Mouse (Mus musculus): Measurements from ENCODE around the gene Msn. TPM values are rescaled to one million over a fixed set of nuclear protein-coding genes. Genes with fewer than 3 reads are reported as not detected.

Msn gene
- total RNA-seq (2022) = 100 to 1,000 TPM in 2 of 4 experiments, 10 to 100 TPM in 2; 84.4 to 109 (median 102) TPM

DNA sequence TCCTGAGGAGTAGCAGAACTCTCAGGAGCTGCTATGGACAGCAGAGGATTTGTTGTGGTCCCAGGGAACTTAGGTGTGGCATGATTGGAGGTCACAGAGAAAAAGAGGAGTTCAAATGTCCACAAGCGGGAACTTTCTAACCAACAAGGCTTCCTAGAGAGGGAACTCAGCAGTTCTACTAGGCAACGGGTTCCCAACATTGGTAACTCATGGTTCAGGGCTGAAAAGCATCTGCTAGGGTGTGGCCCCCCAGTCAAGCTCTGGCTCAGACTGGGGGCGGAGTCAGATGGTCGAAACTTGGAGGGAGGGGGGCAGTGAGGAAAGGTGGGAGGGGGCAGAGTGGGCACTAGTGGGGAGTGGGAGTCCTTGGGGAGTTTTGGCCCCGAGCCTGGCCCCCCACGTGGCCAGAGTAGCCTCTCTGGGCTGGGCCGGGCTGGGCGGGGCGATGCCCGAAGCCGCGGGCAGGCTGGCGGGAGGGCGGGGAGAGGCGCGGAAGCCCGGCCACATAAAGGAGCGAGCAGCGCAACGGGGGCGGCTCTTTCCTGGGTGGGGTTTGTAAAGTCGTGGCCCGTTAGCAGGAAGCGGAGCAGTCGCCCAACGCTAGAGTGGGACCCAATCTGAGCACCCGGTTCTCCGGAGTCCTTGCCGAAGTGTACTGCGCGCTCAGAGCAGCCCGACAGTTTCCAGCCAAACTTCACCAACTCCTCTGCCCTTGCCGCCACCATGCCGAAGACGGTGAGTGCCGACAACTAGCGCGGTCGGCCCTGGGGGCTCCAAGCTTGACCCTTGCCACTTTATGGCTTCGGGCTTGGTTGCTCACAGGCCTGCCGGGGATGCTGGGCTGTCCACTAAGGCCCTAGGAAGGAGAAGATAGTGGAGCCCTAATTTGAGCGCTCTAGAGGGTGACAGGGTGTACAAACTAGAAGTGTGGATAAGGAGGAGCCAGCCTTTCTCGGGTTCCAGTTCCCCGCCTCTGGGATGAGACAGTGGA is at the start of gene Msn:
Msn (plus strand) TSS at position 534 of the 991 bp plus-strand sequence.
- peak; percentile 80 for DNase-seq (ENCODE audit: low spot score)

DNA sequence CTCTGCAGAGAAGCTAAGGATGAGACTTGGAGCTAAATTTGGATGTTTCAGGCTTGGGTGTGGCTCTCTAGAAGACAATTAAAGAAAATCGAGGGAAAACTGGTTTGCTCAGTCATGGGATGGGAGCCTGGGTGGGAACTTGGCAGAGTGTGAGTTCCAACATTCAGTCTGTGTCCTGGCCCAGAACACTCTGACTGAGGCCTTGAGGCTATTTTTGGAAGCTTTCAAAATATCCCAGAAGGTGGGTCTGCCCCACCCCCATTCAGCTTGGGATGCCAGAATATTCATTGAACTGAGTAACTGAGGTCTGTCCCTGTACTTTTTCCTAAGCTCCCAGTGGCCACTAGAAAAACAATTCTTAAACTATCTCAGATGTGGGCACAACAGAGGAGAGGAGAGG is 43.0 kb upstream of the Msn start:
- DNase-seq (ENCODE audit: low spot score) = peak; percentile 65

DNA sequence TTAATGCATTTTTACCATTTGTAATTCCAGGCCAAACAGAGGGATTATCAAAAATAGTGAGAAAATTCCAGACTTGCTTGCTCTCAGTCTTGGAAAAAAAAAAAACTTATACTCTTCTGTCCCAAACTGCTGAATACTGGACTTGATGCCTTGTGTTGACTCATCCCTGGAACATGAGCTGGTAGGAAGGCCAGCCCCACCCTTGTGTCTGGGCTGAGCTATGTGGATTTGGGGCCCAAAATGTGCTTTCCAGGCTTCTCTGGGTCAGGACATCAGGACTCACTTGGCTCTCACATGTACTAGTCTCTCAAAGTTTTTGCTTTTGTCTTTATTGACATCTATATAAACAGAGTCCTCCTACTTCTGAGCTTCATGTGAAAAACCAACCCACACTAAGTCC is 18.1 kb upstream of the Msn start:
- no peak for DNase-seq (ENCODE audit: low spot score)

DNA sequence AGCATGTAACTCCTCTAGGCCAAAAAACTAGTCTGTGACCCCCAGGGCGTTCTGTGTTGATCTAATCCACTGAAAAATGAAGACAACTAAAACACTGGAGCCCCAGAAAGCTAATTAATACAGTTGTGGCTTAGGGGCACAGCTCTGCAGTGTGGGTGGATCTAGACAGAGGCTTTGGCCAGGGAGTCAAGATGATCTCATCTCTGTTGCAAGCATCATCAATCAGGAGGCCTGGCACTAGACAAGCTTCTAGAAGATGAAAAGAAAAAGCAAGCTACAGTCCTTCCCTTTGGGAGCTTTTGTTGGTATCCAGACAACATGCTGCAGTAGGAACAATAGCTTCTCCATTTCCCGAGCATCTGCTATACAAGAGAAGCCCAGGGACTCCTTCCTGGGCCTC is 9.6 kb upstream of the Msn start:
- DNase-seq (ENCODE audit: low spot score) = no peak

DNA sequence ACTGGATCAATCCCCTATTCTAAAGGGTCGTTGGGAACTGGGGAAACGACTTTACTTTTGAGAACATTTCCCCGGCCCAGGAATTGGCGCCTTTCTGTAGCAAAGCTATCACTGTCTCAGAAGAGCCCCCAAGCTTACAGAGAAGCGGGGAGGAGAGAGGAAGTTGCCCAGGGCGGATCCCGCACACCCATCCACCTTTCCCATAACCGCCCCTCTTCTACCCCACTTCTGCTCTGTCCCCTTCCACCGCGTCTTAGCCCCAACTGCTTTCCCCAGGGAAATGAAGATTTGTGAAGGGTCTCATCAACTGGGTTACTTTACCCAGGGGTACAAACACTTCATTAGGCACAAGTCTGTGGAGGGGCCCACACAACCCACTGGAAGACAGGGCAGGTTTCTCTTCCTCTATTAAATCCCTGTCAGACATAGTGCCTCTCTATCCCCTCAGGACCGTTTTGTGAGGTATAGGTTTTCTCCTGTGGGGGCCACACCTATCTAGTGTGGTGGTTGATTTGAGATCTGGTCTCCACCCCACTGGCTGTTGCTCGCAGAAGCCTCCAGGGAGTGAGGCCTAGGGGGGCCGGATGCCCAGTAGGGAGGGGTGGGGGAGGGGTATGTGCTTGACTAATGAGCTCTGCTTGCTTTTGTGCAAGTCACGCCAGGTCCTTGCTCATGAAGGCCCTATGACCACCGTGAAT is 820 bp downstream of the Msn start:
- peak; percentile 32 for DNase-seq (ENCODE audit: low spot score)

DNA sequence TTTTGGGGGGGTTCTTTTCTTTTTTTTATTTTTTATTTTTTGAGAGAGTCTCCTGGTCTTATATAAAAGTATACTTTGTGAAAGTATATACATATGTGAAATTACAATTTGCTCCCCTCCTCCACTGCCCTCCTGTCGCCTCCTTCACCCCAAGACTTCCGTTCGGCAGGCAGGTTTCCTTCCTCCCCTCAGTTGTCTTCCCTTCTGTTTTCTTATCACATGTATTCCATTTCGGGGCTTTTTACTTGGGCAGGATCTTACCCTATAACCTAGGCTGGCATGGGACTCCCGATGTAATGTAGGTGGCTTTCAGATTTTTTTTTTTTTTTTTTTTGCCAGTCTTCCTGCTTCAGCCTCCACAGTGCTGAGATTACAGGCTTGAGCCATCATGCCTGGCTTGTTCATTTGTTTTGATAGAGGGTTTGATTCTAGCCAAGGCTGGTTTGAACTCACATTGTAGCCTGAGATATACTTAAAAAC is 1.7 kb downstream of the Msn start:
- no peak for DNase-seq (ENCODE audit: low spot score)

DNA sequence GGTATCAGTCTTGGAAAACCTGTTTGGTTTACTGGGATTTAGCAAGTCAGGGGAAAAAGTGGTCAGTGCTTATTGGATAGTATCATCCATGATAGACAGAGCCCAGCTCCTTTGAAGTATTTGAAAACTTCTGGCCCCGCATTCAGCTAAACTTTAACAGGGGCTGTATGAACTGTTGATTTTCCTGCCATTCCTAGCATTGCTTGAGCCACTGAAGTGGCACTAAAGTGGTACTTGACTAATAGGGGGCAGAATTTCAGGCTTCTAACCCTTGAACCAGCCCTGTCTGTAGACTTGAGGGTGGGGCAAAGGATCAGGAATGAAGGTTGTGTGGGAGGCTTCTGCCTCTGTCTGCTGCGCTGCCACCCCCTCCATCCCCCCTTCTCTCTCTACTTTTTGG is 3.2 kb downstream of the Msn start:
- no peak for DNase-seq (ENCODE audit: low spot score)

DNA sequence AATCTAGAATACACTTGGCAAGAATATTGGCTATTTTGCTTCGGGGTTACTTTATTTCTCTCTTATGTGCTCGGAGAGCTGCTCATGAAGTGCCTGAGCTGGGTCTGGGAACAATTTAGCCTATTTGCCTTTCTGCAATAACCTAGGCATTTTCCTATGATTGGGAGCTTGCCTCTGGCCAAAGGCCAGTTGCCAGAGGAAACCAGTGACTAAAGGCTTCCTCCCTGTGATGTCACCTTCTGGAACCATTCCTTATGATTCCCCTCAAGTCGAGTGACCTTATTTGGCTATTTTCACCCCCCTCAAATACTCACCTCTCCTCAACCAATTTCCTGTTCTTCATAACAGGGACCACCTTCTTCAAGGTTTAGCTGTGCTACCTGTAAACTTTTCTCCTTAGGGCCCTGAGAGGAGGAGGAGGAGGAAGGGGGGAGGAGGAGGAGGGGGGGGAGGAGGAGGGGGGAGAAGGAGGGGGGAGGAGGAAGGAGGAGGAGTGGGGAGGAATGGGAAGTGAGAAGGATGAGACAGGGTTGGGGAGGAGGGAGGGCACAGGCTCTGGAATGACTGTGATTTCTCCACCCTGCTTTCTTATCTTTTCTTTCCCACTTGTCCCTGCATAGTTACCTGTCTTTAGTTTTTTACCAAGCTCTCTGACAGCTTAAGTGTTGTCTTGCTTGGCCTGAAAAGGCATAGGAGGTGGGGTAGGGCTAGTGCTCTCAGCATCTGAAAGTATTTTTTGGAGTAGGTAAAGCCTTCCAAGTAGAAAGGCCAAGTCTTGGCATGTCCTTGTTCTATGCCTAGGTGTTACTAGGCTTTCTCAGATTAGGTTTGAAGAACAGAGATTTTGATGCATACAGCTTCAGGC is 11.8 kb downstream of the Msn start:
- DNase-seq (ENCODE audit: low spot score) = peak; percentile 79

DNA sequence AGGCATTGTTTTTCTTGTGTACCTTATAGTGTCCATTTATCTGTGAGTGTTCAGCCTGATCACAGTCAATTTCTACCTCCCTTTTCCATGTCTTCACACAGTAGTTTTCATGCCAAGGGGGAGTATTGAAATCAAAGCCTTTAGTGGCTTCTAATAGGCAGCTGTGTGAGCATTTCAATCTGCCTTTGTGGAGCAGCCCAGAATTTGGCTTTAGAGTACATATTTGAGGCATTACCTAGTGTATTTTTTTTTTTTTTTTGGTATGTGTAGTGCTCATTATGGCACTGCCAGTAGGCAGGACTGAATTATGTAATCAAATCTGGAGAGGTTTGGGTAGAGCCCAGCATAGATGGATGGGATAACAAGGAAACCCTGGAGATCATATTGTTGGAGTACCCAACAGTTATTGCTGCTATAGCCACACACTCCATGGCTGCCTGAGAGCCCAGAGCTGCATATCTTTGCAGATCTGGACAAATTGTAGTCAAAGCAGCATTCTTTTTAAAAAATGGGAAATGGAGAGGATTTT is 17.3 kb downstream of the Msn start:
- DNase-seq (ENCODE audit: low spot score) = no peak

DNA sequence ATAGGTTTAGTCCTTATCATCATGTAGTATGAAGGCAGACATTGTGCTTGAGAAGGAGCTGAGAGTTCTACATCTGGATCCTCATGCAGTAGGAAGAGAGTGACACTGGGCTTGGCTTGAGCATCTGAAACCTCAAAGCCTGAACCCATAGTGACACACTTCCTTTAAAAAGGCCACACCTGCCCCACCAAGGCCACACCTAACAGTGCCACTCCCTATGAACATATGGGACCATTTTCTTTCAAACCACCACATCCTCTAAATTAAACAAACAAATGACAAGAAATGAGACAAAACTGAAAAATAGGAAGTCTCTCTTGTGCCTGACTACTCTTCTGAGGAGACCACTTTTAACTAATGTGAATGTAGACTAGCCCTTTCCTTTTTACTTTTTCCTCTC is 19.7 kb downstream of the Msn start:
- DNase-seq (ENCODE audit: low spot score) = no peak

DNA sequence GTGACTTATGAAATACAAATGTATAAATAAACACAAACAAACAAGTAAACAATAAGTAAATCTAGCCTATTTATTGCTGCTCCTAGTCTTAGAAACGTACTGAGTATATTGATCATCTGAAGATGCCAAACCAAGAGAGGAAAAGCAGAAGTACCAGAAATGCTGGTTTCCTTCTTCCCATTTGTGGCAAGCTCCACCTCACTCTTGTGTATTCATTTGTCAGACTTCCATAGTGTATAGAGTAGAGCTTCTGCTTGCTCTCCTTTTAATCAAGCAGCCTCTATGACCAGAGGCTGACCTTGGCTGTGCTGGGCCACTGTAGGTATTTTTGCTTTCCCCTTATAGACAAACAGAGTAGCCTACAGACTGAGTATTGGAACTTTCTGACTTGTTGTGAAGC is 21.5 kb downstream of the Msn start:
- no peak for DNase-seq (ENCODE audit: low spot score)

DNA sequence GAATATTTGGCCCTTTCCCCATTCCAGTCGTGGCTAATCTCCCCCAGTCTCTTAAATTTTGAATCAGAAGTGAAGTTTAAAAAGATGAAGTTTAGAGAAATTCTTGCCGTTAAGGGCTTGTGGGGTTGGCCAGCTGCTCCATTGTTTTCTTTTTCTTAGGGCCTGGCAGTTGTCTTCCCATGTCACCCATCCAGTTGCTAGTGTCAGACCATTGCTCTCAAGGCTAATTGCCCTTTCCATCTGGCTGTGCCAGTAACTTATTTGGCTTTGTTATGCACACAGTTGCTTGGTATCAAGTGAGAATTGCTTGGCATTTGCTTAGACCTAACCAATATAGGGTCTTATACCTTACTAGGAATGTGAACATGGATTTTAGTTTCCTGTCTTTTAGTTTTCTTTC is 24.2 kb downstream of the Msn start:
- DNase-seq (ENCODE audit: low spot score) = no peak

DNA sequence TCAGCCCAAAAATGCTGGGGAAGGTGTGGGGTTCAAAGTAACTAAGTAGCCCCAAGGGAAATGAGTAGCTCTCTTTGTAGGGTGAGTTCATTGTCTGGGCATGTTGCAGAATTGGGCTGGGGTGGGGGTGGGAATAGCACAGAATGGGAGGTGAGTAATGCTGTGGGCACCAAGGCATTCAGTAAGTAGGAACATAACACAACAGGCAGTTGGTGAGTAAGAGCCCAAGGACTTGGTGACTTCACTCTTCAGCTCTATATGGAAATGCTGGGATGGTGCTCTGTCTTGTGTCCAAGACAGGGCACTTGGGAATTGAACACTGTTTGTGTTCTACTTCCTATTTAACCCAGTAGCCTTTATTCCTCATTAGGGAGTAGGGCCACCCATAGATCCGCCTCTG is 26.1 kb downstream of the Msn start:
- no peak for DNase-seq (ENCODE audit: low spot score)

DNA sequence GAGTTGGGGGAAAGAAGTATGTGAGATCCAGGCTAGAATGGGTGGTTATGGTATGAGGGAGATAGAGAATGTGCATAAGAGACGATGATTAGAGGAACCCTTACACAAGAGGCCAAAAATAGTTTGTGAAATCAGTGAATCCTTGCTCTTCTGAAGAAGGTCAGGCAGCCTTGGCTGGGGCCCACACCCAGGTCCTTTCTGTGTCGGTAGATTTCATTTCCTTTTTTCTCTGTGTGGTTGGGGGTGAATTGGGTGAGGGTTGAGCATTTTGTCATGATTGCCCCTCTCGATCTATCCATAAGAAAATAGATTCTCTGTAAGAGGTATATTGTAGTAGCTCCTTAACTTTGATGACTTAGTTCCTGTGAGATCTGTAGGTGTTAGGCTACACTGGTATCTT is 31.0 kb downstream of the Msn start:
- DNase-seq (ENCODE audit: low spot score) = no peak

DNA sequence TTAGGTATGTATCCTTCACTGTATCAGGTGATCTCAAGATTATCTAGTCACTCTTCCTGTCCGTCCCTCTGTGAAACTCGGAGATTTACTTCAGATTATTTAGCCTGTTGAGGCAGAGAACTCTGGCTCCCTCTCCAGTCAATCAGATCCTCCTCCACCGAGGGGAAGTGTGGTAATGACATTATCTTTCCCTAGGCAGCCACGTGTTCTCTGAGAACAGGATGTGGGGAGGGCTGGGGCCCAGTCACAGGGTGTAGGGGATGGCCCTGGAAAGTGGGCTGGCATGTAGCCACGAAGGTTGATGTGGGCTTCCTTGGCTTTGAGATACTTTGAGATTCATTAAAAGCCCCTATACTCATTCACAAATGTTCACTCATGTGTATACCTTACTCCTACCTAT is 34.3 kb downstream of the Msn start:
- peak; percentile 78 for DNase-seq (ENCODE audit: low spot score)

DNA sequence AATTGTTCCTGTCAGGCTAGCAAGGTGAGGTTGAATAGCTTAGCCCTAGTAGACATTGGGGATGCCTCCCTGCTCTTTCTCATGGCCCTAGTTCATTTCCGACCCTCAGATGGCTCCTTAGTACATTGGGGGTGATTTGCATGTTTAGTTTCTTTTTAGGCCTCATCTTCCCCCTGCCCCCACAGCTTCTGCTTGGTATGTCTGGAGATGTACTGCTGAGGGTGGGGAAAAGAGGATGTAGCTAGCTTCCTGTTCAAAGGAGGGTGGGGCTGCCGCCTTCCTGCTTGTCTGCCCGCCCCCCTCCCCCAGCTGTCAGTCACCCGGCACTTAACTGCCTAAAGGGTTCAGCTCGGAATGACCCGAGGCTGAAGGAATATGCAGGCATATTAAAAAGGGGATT is 34.8 kb downstream of the Msn start:
- peak; percentile 59 for DNase-seq (ENCODE audit: low spot score)

DNA sequence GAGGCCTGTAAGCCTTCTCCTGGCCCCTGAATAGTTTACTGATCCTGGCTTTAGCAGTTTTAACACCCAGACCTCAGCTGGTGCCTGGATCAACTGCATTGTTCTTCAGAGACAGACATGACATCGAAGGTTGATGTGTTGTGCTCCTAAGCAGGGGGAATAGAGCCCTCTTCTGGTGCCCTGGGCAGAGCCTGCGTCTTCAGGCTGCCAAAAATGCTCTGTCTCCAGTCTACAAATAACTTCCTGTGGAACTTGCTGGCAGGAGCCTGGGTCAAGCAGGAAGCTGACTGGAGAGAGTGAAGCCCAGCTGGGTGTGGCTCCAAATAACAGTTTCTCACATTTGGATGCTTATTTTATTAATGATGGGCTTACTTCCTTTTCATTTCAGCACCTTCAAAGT is 37.4 kb downstream of the Msn start:
- DNase-seq (ENCODE audit: low spot score) = peak; percentile 73

DNA sequence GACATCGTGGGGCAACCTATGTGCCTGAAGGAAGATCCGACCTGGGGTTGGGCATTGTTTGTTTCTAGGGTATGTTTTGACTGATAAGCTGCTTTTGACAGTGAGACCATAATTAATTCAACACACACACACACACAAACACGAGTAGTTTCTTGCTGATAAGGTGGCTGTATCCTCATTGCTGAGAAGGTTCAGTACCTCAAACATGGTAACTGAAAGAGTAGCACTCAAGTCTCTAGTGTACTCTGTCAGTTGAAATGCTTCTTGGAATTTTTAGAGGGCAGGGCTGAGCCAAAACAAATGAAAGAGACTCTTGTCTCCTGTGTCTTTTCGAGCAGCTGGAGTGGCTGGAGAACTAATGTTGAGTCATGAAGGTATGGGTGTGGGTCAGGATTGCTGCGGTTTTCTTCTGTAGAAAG is 38.4 kb downstream of the Msn start:
- no peak for DNase-seq (ENCODE audit: low spot score)

DNA sequence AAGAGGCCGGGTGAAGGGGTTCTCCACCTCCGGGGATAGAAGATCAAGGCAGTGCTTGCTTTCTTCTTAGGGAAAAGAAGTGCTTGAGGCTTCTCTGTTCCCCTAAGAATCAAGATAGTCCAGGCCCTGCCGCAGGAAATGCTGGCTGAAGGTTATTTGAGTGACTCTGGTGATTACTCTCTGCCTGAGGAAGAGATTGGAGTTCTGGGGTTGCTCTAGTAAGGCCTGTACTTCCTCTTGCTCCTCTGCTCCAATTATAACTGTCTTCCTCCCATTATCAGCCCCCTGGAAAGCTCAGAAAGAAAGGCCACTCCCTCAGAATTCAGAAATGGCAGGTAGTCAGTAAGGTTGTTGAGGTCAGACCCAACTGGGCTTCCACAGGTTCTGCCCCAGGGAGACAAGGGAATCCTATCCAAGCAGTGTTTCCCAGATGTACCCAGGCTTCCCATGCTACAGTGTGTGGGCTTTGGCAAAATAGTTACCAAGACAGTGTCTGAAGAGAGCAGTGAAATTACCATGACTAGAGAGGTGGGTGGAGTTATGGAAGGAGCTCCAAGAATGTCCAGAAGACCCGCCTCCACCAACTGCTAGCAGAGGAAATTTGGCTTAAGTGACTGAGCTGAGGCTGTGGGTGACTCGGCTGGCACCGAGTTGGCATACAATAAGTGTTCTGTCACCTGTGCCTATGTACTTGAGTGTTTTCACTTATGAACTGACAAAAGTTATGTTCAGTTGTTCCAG is 39.2 kb downstream of the Msn start:
- no peak for DNase-seq (ENCODE audit: low spot score)

DNA sequence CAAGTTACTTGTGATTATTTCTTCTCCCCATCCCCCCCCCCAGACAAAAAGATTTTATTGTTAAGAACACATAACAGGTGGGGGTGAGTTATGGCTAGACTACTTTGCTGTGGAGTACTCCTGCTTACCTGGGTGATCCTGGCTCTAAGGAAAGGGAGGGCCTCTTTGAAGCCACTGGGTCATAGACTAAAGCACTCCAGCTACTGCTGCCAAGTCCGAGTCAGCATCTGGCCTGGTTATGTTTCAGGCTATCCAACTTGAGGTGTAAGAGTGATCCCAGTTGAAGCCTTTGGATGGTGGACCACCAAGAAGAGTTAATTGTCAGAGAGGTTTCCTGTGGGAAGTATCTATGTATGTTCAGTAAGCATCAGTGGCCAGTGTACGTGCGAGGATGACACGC is 39.7 kb downstream of the Msn start:
- no peak for DNase-seq (ENCODE audit: low spot score)

DNA sequence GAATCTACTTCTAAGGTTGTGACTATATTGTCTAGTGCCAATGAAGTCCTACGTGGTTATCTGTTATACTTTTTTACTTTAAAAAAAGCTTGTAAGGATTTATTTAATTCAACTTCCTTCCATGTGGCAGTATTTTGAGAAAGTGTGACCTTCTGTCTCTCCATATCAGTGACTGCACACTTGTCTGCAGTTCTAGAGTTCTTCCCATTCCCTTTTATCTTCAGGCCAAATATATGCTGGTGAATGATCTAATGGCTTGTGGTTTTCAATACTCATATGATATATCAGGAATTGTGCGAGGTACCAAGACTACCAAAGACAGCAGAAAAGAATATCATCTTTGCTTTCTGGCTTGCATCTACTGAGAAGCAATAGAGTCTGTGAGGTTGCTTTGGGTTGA is 43.4 kb downstream of the Msn start:
- no peak for DNase-seq (ENCODE audit: low spot score)
